Mouse (Mus musculus) thymus, postnatal 36 days (tissue): ENCODE measurements around the gene Runx1.

Source experiments
- DNase-seq, 2 experiments: peaks; one replicate each; pipeline ENCODE4 v3.0.0; 2022; ENCODE audit warnings: mixed read lengths in 2 of 2

Runx1 gene

GRCm38 (mm10) chr16:92744172-92744777, 81.7 kb downstream of the Runx1 start:
- no peak for DNase-seq

- DNase-seq, result peak; percentile 47 to 64
These were observed 82.2 kb downstream of the Runx1 start for GRCm38 (mm10) chr16:92743755-92744154.

GRCm38 (mm10) chr16:92741342-92741741, 84.6 kb downstream of the Runx1 start:
- DNase-seq, result peak; percentile 77 to 90

- no peak for DNase-seq
These were observed 85.4 kb downstream of the Runx1 start for GRCm38 (mm10) chr16:92740541-92740940.

DNA sequence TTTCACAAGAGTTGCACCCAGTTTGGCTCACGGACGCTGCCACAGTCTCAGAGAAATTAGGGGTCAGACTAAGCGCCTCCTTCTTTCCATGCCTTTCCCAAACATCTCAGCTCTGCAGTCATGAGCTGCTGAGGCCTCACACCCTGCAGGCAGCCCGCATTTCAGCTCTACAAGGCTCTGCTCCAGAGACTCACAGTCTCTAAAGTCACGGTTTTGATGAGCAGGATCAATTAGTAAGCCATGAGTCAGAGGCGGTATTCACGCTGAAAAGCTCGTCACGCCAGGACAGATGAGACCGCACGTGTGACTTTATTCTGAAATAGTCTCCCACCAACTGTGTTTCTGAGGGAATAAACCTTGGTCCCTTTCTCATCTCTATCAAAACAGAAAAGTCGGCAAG, 86.0 kb downstream of the Runx1 start:
- no peak for DNase-seq

DNA sequence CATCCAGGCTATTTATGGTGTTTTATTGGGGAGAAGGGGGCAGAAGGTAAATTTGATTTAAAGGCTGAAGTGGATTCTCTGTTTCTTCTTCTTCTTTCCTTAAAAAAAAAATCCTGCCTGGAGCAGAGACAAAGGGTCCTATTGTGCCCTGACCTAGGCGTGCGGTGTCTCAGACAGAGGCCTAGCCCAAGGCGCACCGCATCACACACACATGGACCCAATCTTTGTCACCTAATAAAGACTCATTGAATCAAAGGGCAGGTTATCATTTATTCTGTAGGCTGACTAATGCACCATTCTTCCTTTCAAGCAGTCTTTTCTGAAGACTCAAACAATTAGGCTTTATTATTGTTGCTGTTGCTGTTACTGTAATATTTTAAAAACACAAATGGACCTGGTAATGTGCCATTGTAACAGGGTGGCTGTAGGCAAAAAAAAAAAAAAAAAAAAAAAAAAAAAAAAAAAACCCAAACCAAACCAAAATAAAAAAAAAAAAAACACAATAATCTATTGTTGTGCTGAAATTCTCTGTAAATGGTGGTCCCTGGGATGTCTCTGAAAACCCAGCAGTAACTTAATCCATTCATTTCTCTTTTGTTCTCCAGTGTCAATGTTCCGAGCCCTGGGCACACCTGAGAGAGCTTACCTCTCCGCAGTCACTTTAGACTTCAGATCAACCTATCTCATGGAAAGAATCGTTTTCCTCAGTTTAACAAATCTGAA, 86.7 kb downstream of the Runx1 start:
- DNase-seq, result no peak

- DNase-seq, result no peak
These were observed 87.4 kb downstream of the Runx1 start for GRCm38 (mm10) chr16:92738476-92739010.

DNA sequence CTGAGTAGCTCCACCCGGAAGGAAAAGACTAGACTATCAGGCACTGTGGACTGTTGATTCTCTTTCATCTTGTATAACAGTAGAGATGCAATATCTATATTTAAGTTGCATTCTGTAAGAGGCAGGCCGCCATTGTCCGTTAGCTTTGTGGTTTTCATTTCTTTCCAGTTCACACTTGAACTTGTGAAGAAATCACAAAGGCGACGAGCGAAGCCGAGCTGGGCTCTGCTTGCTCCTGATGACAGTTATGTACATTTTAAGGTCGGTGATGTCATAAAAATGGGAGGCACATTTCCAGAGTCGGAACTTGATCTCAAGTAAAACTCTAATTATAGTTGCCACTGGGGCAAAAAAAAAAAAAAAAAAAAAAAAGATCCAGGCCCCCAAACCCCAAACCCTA, 99.1 kb downstream of the Runx1 start:
- DNase-seq, result no peak

- DNase-seq, result no peak
These were observed 101.4 kb downstream of the Runx1 start for GRCm38 (mm10) chr16:92724526-92724925.

- no peak for DNase-seq
These were observed 105.3 kb downstream of the Runx1 start for GRCm38 (mm10) chr16:92720678-92721077.

GRCm38 (mm10) chr16:92719725-92720124, 106.2 kb downstream of the Runx1 start:
- DNase-seq, result no peak

- DNase-seq, result peak; percentile 80 to 90
These were observed 110.1 kb downstream of the Runx1 start for GRCm38 (mm10) chr16:92715599-92716483.

DNA sequence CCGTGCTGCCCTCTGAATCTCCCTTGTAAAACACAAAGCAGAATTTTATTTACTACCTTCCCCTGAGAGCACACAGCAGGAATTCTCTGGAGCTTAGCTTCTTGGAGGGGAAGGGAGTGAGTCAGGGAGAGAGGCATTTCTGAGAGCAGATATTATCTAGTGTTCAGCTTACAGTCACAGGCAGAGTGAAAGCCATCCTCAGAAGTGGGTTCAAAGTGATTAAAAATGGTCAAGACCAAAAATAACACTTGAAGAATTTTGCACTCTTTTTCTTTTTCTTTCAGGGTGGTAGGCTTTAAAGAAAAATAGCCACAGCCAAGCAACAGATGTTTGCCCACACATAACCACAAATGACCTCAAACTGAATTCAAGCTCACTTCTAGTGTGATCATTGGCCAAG, 115.8 kb downstream of the Runx1 start:
- DNase-seq, result no peak

- DNase-seq, result peak; percentile 51 to 55
These were observed 117.2 kb downstream of the Runx1 start for GRCm38 (mm10) chr16:92708718-92709117.

- no peak for DNase-seq
These were observed 118.2 kb downstream of the Runx1 start for GRCm38 (mm10) chr16:92707712-92708111.

DNA sequence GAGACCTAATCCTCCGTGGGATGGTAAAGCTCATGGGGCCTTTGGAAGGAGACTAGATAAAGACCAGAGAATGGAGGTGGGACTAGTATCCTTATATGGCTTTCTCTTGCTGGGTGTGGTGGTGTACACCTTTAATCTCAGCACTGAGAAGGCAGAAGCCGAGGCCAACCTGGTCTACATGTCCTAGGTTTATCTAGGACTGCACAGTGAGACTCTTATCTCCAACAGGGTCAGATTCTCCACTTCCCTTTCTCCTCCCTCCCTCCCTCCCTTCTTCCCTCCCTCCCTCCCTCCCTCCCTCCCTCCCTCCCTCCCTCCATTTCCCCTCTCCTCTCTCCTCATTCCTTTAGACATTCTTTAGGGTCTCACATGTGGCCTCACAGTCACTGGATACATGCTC, 118.8 kb downstream of the Runx1 start:
- no peak for DNase-seq

GRCm38 (mm10) chr16:92705564-92706458, 120.1 kb downstream of the Runx1 start:
- DNase-seq, result no peak

DNA sequence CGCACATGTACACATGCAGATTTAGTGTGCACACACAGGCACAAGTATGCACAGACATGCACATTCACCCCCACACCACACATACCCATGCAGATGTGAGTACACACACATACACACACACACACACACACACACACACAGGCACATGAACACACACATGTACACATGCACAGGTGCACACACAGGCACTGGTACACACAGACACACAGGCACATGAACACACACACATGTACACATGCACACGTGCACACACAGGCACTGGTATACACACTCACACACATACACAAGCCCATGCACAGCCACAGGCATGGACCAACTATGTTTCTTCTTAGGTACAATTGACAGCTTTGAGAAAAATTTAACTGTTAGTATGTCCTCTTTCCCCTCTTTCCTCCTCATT, 122.1 kb downstream of the Runx1 start:
- no peak for DNase-seq

DNA sequence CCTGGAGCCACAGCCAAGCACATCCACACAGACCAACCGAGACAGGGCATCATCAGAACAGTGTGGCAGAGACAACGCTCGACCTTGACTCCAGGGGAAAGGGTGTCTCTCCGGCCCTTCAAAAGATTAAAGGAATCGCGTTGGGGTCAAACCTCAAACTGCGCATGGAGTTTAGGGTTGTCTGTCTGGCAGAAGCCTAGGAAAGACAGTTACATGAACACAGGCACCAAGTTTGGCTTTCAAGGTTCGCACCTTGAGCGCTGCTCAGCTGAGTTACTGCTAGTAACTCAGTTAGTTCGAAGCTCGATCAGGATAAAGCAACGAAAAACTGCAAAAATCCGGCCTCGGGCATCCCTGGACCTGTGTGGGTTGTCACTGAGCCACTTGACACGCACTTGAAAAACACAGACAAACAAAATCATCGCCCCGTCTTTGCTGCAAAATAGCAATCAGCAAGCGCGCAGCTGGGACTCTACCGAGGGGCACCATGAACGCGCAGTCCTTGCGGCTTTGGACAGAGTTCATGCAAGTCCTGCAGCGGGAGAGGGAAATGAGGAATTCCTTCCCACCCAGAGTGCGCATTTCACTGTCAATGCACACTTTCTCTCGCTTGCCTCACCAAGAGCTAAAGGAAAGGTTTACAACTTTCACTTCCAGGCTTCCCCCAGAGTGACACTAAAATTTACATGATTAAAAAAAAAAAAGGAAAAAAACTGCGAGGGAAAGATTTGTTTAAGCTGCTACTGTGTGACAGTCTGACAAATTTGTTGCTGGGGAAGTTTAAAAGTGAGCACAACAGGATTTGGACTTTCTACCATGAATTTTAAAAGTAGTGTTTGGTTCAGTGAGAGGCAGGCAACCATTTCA, 126.2 kb downstream of the Runx1 start:
- DNase-seq, result no peak

- peak; percentile 94 to 95 for DNase-seq
These were observed 127.3 kb downstream of the Runx1 start for GRCm38 (mm10) chr16:92698612-92698998.
